Mouse (Mus musculus) lung, postnatal 0 days (tissue): ENCODE measurements around the gene Zfp3. TPM values are rescaled to one million over a fixed set of nuclear protein-coding genes. Genes with fewer than 3 reads are reported as not detected.

Experiments
- ATAC-seq: fragments of 200-750 bp; cut with Nextera tagmentation; 2 replicates; pipeline ENCODE4 v1.8.0; 2017; ENCODE audit warnings: moderate library complexity
- DNase-seq: peaks from one replicate; pipeline ENCODE4 v3.0.0-alpha.2; 2016; ENCODE audit warnings: low spot score
- H3K27ac ChIP-seq: fragments of 300-500 bp; sonication (generic); 2 replicates; pipeline ENCODE4 v1.5.1; 2014; ENCODE audit warnings: antibody characterized with exemption, mild to moderate bottlenecking, low read length, mixed read lengths
- H3K27me3 ChIP-seq: fragments of 300-500 bp; sonication (generic); replicated peaks from 2 replicates; pipeline ENCODE4 v1.6.1; 2014; ENCODE audit warnings: low read length, mixed read lengths; ENCODE audit not compliant: insufficient read depth
- H3K36me3 ChIP-seq: fragments of 300-500 bp; sonication (generic); 2 replicates; pipeline ENCODE4 v1.6.1; 2014; ENCODE audit warnings: low read length, mixed read lengths; ENCODE audit not compliant: insufficient read depth
- H3K4me1 ChIP-seq: fragments of 300-500 bp; sonication (generic); 2 replicates; pipeline ENCODE4 v1.6.1; 2014; ENCODE audit warnings: antibody characterized with exemption, low read depth, low read length, mixed read lengths; ENCODE audit not compliant: insufficient read depth
- H3K4me2 ChIP-seq: fragments of 300-500 bp; sonication (generic); replicated peaks from 2 replicates; pipeline ENCODE4 v1.6.1; 2014; ENCODE audit warnings: low read depth, mild to moderate bottlenecking, low read length, moderate library complexity, mixed read lengths
- H3K4me3 ChIP-seq: fragments of 300-500 bp; sonication (generic); 2 replicates; pipeline ENCODE4 v1.5.1; 2014; ENCODE audit warnings: low read depth, low read length
- H3K9ac ChIP-seq: fragments of 300-500 bp; sonication (generic); replicated peaks from 2 replicates; pipeline ENCODE4 v1.6.1; 2014; ENCODE audit warnings: low read depth, mild to moderate bottlenecking
- H3K9me3 ChIP-seq: fragments of 300-500 bp; sonication (generic); 2 replicates; pipeline ENCODE4 v1.6.1; 2016; ENCODE audit warnings: low read length, mixed read lengths
- CTCF ChIP-seq: IDR thresholded peaks from 2 replicates; pipeline ENCODE4 v1.5.1; 2016; ENCODE audit warnings: antibody characterized with exemption, mild to moderate bottlenecking
- EP300 ChIP-seq: IDR thresholded peaks from 2 replicates; pipeline ENCODE4 v1.6.1; 2016; ENCODE audit warnings: antibody characterized with exemption, mild to moderate bottlenecking, control low read depth
- WGBS: fragments of 180-500 bp; shearing (Covaris S2); extraction: QIAGEN DNeasy Blood & Tissue Kit; methylation state at CpG from one replicate; pipeline ENCODE4 v1.1.7; 2014; 5-methylcytosine and 5-hydroxymethylcytosine counted together
- polyA plus RNA-seq: library from polyadenylated mRNA; unstranded; fragments of >200 nt; fragmentation: Nextera tagmentation; extraction: Ambion mirVana; gene quantifications from 2 replicates; pipeline ENCODE4 v1.2.1, GENCODE M21; 2015

Zfp3 gene
- polyA plus RNA-seq, 1 experiment from 2014 or later, result 3.6 TPM

GRCm38 (mm10) chr11:70726585-70726984 is 37.4 kb upstream of the Zfp3 start:
- Histone ChIP-seq H3K4me2 (no peak overlapping the region), H3K27me3 (no peaks in the 10 kb centered on the region), H3K9me3 (no peaks in the 10 kb centered on the region), H3K4me3 (no peak overlapping the region), H3K9ac (no peak overlapping the region), H3K27ac (no peak overlapping the region), H3K36me3 (peaks cover 41% of the 10 kb centered on the region), H3K4me1 (no peaks in the 10 kb centered on the region)
- WGBS, result 96% methylated on average over 2 of the region's 2 CpGs
- no peak for TF ChIP-seq CTCF
- TF ChIP-seq EP300, result no peak
- no peak for DNase-seq
- ATAC-seq, result no peak

GRCm38 (mm10) chr11:70727385-70727784 is 36.6 kb upstream of the Zfp3 start:
- Histone ChIP-seq H3K4me3 (no peak overlapping the region), H3K9ac (no peak overlapping the region), H3K27ac (no peak overlapping the region), H3K36me3 (peaks cover 36% of the 10 kb centered on the region), H3K4me1 (no peaks in the 10 kb centered on the region), H3K9me3 (no peaks in the 10 kb centered on the region), H3K4me2 (no peak overlapping the region), H3K27me3 (no peaks in the 10 kb centered on the region)
- 70% methylated on average over 5 of the region's 5 CpGs for WGBS
- TF ChIP-seq EP300 (no peak), CTCF (no peak)
- ATAC-seq, result no peak
- DNase-seq, result no peak

GRCm38 (mm10) chr11:70730427-70731038 is 33.5 kb upstream of the Zfp3 start:
- Histone ChIP-seq H3K9ac (no peak overlapping the region), H3K4me1 (no peaks in the 10 kb centered on the region), H3K27me3 (no peaks in the 10 kb centered on the region), H3K9me3 (no peaks in the 10 kb centered on the region), H3K27ac (no peak overlapping the region), H3K4me3 (no peak overlapping the region), H3K36me3 (peaks cover 18% of the 10 kb centered on the region), H3K4me2 (no peak overlapping the region)
- WGBS, result 70% methylated on average over 9 of the region's 9 CpGs
- ATAC-seq (no peak), DNase-seq (no peak)
- TF ChIP-seq CTCF (no peak), EP300 (no peak)

GRCm38 (mm10) chr11:70731178-70731577 is 32.8 kb upstream of the Zfp3 start:
- H3K4me2 ChIP-seq, result no peak overlapping the region
- TF ChIP-seq CTCF (no peak), EP300 (no peak)
- no peaks in the 10 kb centered on the region for H3K9me3 ChIP-seq
- no peaks in the 10 kb centered on the region for H3K4me1 ChIP-seq
- WGBS, result 49% methylated on average over 5 of the region's 5 CpGs
- no peak overlapping the region for H3K27ac ChIP-seq
- no peak for DNase-seq
- H3K4me3 ChIP-seq, result no peak overlapping the region
- no peak for ATAC-seq
- peaks cover 18% of the 10 kb centered on the region for H3K36me3 ChIP-seq
- H3K9ac ChIP-seq, result no peak overlapping the region
- no peaks in the 10 kb centered on the region for H3K27me3 ChIP-seq

- H3K4me1 ChIP-seq, result no peaks in the 10 kb centered on the region
- no peak overlapping the region for H3K9ac ChIP-seq
- H3K4me3 ChIP-seq, result no peak overlapping the region
- no peaks in the 10 kb centered on the region for H3K9me3 ChIP-seq
- peaks cover under 1% of the 10 kb centered on the region; the same call in 1 of the 2 replicates for H3K36me3 ChIP-seq
- H3K27me3 ChIP-seq, result no peaks in the 10 kb centered on the region
- DNase-seq (no peak), ATAC-seq (no peak)
- no peak overlapping the region for H3K27ac ChIP-seq
- no peak overlapping the region for H3K4me2 ChIP-seq
- 60% methylated on average over 5 of the region's 5 CpGs for WGBS
- TF ChIP-seq CTCF (no peak), EP300 (no peak)
These were observed 30.8 kb upstream of the Zfp3 start for GRCm38 (mm10) chr11:70733256-70733655.

- no peak overlapping the region for H3K4me2 ChIP-seq
- H3K27me3 ChIP-seq, result no peaks in the 10 kb centered on the region
- ATAC-seq (no peak), DNase-seq (no peak)
- no peak for TF ChIP-seq CTCF
- no peak for TF ChIP-seq EP300
- H3K4me1 ChIP-seq, result no peaks in the 10 kb centered on the region
- 35% methylated on average over 5 of the region's 5 CpGs for WGBS
- no peak overlapping the region for H3K9ac ChIP-seq
- no peak overlapping the region for H3K4me3 ChIP-seq
- no peaks in the 10 kb centered on the region for H3K36me3 ChIP-seq
- H3K27ac ChIP-seq, result no peak overlapping the region
- H3K9me3 ChIP-seq, result no peaks in the 10 kb centered on the region
These were observed 26.3 kb upstream of the Zfp3 start for GRCm38 (mm10) chr11:70737749-70738148.

- WGBS, result 76% methylated on average over 3 of the region's 3 CpGs
- TF ChIP-seq CTCF, result no peak
- no peak for TF ChIP-seq EP300
- Histone ChIP-seq H3K36me3 (no peaks in the 10 kb centered on the region), H3K27ac (no peak overlapping the region), H3K4me2 (no peak overlapping the region), H3K4me3 (no peak overlapping the region), H3K4me1 (no peaks in the 10 kb centered on the region), H3K9ac (no peak overlapping the region), H3K9me3 (no peaks in the 10 kb centered on the region), H3K27me3 (no peaks in the 10 kb centered on the region)
- ATAC-seq (no peak), DNase-seq (no peak)
These were observed 22.4 kb upstream of the Zfp3 start for GRCm38 (mm10) chr11:70741603-70742002.
